Mouse (Mus musculus): ENCODE measurements around the gene Sohlh1. TPM values are rescaled to one million over a fixed set of nuclear protein-coding genes. Genes with fewer than 3 reads are reported as not detected.
"Not testable (repeated sequence)": the region's sequence is repeated elsewhere in the genome, so short reads cannot be mapped to it uniquely, and the experiment has no call there.

Gene Sohlh1
- polyA plus RNA-seq, 1 experiment from 2014 or later, result not detected

- Histone ChIP-seq H3K36me3 (no peaks in the 10 kb centered on the region), H3K4me1 (no peaks in the 10 kb centered on the region), H3K4me2 (no peak overlapping the region), H3K4me3 (no peak overlapping the region), H3K9ac (no peak overlapping the region), H3K27ac (no peak overlapping the region), H3K27me3 (no peaks in the 10 kb centered on the region), H3K9me3 (no peaks in the 10 kb centered on the region)
- 68% methylated on average over 3 of the region's 3 CpGs for WGBS
- no peak for ATAC-seq (ENCODE audit: insufficient number of reproducible peaks, low FRiP score, low TSS enrichment, low read depth)
Observed at GRCm38 (mm10) chr2:25830786-25831185, 16.3 kb downstream of the Sohlh1 start.

DNA sequence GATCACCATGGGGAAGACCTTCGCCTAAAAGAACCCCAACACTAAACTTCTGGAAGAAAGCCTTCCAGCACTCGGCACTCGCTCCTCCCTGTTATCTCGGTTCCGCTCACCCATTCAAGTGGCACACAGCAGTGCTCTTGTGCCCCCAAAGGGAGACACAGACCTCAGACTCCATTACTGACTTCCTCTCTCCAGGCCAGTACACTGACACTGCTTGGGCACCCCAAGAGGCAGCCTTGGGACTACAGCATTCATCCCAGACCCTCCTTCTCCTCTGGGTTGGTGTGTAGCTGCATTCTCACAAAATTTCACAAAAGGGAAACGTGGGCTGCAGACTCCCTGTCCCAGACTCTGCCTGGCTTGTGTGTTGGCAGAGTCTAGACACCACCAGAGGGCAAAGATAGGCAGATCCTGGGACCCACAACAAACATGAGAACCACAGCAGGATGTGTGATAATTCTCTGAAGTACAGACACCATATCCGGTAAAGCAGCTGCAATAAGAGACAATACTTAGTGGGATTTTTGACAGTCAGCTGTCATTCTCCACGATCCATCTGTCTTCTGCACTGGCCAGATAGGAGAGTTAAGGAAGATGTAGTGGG, 18.6 kb downstream of the Sohlh1 start:
- Histone ChIP-seq H3K4me2 (no peak overlapping the region), H3K27me3 (no peaks in the 10 kb centered on the region), H3K9ac (no peak overlapping the region), H3K4me1 (no peaks in the 10 kb centered on the region), H3K27ac (no peak overlapping the region), H3K9me3 (no peaks in the 10 kb centered on the region), H3K4me3 (no peak overlapping the region), H3K36me3 (no peaks in the 10 kb centered on the region)
- ATAC-seq (ENCODE audit: insufficient number of reproducible peaks, low FRiP score, low TSS enrichment, low read depth), result no peak
- WGBS, result 76% methylated on average over 8 of the region's 8 CpGs

DNA sequence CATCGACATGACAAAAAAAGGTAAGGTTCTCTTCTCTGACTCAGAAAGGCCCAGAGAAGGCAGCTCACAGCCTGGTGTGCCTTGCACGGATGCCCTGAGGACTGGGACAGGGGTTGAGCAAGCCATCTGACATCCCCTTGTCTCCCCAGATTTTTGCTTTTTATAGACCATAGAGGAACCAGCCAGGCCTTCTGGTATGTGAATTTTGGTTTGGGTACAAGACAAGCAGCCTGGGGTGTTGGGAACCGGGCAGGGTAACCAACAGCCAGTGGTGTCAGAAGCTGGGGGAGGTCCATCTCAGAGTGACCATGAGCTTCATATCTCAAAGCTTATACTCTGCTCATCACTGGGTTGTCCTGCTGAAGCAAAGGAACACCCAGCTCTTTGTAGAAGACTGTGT, 22.3 kb downstream of the Sohlh1 start:
- H3K4me1 ChIP-seq, result no peaks in the 10 kb centered on the region
- 85% methylated on average over 3 of the region's 3 CpGs for WGBS
- H3K9ac ChIP-seq, result no peak overlapping the region

GRCm38 (mm10) chr2:25822806-25823205, 24.2 kb downstream of the Sohlh1 start, which contains the start of gene Lcn9:
Lcn9 (plus strand) TSS chr2:25823153.
- H3K9me3 ChIP-seq, result no peaks in the 10 kb centered on the region
- no peak for ATAC-seq (ENCODE audit: insufficient number of reproducible peaks, low FRiP score, low TSS enrichment, low read depth)
- WGBS, result 55% methylated on average over 1 of the region's 1 CpGs
- no peak within 1 kb of the TSS for H3K27ac ChIP-seq
- no peak within 1 kb of the TSS for H3K4me3 ChIP-seq
- H3K27me3 ChIP-seq, result no peaks in the 10 kb centered on the region
- no peak within 1 kb of the TSS for H3K4me2 ChIP-seq
- H3K36me3 ChIP-seq, result no peaks in the 10 kb centered on the region
- H3K4me1 ChIP-seq, result no peaks in the 10 kb centered on the region
- no peak within 1 kb of the TSS for H3K9ac ChIP-seq

More for the DNA sequence above, 22.3 kb downstream of the Sohlh1 start:
- H3K4me3 ChIP-seq, result no peak overlapping the region
- no peak overlapping the region for H3K27ac ChIP-seq
- H3K36me3 ChIP-seq, result no peaks in the 10 kb centered on the region
- H3K9me3 ChIP-seq, result no peaks in the 10 kb centered on the region
- ATAC-seq (ENCODE audit: insufficient number of reproducible peaks, low FRiP score, low TSS enrichment, low read depth), result no peak
- no peaks in the 10 kb centered on the region for H3K27me3 ChIP-seq
- no peak overlapping the region for H3K4me2 ChIP-seq

GRCm38 (mm10) chr2:25815748-25816147, 31.3 kb downstream of the Sohlh1 start, which contains the start of gene Glt6d1:
Glt6d1 (minus strand) TSS chr2:25815848.
- H3K27ac ChIP-seq; H3K4me1 ChIP-seq; H3K27me3 ChIP-seq; H3K4me3 ChIP-seq; H3K36me3 ChIP-seq; ATAC-seq (ENCODE audit: insufficient number of reproducible peaks, low FRiP score, low TSS enrichment, low read depth); H3K9ac ChIP-seq; H3K9me3 ChIP-seq; H3K4me2 ChIP-seq: not testable (repeated sequence)
- WGBS, result 71% methylated on average over 1 of the region's 1 CpGs

- no peak for ATAC-seq (ENCODE audit: insufficient number of reproducible peaks, low FRiP score, low TSS enrichment, low read depth)
- Histone ChIP-seq H3K9me3 (no peaks in the 10 kb centered on the region), H3K27ac (no peak overlapping the region), H3K27me3 (no peaks in the 10 kb centered on the region), H3K4me1 (no peaks in the 10 kb centered on the region), H3K4me2 (no peak overlapping the region), H3K36me3 (no peaks in the 10 kb centered on the region), H3K4me3 (no peak overlapping the region), H3K9ac (no peak overlapping the region)
- WGBS, result 74% methylated on average over 5 of the region's 5 CpGs
Observed at GRCm38 (mm10) chr2:25813364-25813763, 33.7 kb downstream of the Sohlh1 start.

DNA sequence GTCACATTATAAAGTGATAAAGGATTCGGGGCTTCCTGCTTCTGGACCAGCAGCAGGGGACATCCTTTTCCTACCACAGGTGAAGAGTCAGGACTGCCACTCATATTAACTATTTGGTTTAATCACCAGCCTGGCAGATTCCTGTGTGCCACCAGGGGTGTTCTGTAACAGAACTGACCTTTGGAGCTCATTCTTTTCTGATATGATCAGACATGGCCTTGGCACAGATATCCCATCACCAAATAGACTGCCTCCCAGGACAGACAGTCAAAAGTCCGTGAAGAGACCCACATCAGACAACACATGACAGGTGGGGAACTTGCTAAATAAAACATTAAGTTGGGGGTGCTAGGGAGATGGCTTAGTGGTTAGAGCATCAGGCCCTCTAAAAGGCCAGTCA, 35.3 kb downstream of the Sohlh1 start:
- 73% methylated on average over 2 of the region's 2 CpGs for WGBS
- Histone ChIP-seq H3K9me3 (no peaks in the 10 kb centered on the region), H3K27ac (no peak overlapping the region), H3K36me3 (no peaks in the 10 kb centered on the region), H3K4me3 (no peak overlapping the region), H3K4me2 (no peak overlapping the region), H3K27me3 (no peaks in the 10 kb centered on the region), H3K9ac (no peak overlapping the region), H3K4me1 (no peaks in the 10 kb centered on the region)
- no peak for ATAC-seq (ENCODE audit: insufficient number of reproducible peaks, low FRiP score, low TSS enrichment, low read depth)

DNA sequence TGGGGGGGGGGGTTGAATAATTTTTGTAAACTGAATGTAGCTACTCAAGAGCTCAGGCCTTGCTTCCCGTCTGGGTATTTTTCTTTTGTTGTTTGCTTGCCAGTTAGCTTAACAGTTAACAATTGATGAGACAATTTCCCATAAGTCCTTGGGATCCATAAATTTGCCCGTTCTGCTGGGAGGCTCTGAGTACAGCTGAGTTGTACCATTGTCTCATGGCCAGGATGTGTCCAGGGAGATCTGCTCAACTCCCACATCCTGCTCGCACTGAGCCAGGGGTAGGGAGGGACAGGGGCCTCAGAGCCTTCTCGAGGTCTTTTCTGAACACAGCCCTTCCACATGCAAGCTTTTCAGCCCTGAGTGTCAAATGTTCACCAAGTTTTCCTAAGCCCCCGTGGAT, 49.0 kb downstream of the Sohlh1 start:
- 64% methylated on average over 5 of the region's 5 CpGs for WGBS
- Histone ChIP-seq H3K27me3 (no peaks in the 10 kb centered on the region), H3K9me3 (no peaks in the 10 kb centered on the region), H3K36me3 (no peaks in the 10 kb centered on the region), H3K27ac (no peak overlapping the region), H3K9ac (no peak overlapping the region), H3K4me3 (no peak overlapping the region), H3K4me1 (no peaks in the 10 kb centered on the region), H3K4me2 (no peak overlapping the region)
- ATAC-seq (ENCODE audit: insufficient number of reproducible peaks, low FRiP score, low TSS enrichment, low read depth), result no peak

DNA sequence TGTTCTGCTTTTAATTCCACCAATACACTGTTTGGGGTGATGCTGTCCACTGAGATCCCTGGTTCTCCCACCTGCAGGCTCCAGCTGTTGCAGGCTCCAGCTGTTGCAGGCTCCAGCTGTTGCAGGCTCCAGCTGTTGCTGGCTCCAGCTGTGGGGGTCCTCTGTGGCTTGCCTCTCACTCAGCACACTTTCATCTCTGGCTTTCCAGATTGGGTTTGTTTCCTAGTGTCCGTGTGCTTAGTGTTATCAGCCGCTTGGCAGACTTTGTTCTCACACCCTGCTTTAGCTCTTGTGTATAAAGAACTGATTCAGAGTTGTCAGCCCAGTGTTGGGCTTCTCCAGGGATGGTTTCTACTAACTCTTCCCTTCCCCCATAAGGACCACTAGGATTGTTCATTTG, 49.4 kb downstream of the Sohlh1 start:
- no peak overlapping the region for H3K4me2 ChIP-seq
- no peaks in the 10 kb centered on the region for H3K27me3 ChIP-seq
- 20% methylated on average over 2 of the region's 2 CpGs for WGBS
- H3K4me1 ChIP-seq, result no peaks in the 10 kb centered on the region
- H3K9me3 ChIP-seq, result no peaks in the 10 kb centered on the region
- no peak overlapping the region for H3K9ac ChIP-seq
- no peak overlapping the region for H3K27ac ChIP-seq
- ATAC-seq (ENCODE audit: insufficient number of reproducible peaks, low FRiP score, low TSS enrichment, low read depth), result no peak
- H3K4me3 ChIP-seq, result no peak overlapping the region
- no peaks in the 10 kb centered on the region for H3K36me3 ChIP-seq

Other genes starting within 250 kb of the Sohlh1 start
- gene Rabl6, start 238.7 kb downstream of the Sohlh1 start, polyA plus RNA-seq (2015; fragmentation: Nextera tagmentation; extraction: Ambion mirVana), result 73.6 and 74.9 TPM in 2 replicates
- gene Ccdc183, start 229.6 kb downstream of the Sohlh1 start, polyA plus RNA-seq (2015; fragmentation: Nextera tagmentation; extraction: Ambion mirVana), result 0.12 and 0.14 TPM in 2 replicates
- gene Tmem141, start 225.2 kb downstream of the Sohlh1 start, polyA plus RNA-seq (2015; fragmentation: Nextera tagmentation; extraction: Ambion mirVana), result 27.3 and 28.7 TPM in 2 replicates
- gene Fcna, start 219.2 kb downstream of the Sohlh1 start, polyA plus RNA-seq (2015; fragmentation: Nextera tagmentation; extraction: Ambion mirVana), result 2.7 and 3.7 TPM in 2 replicates
- gene Lcn8, start 194.1 kb downstream of the Sohlh1 start, polyA plus RNA-seq (2015; fragmentation: Nextera tagmentation; extraction: Ambion mirVana), result not detected in 2 replicates
- not detected in 2 replicates for gene Lcn5, start 189.3 kb downstream of the Sohlh1 start, polyA plus RNA-seq (2015; fragmentation: Nextera tagmentation; extraction: Ambion mirVana)
- gene Lcn6, start 170.5 kb downstream of the Sohlh1 start, polyA plus RNA-seq (2015; fragmentation: Nextera tagmentation; extraction: Ambion mirVana), result not detected in 2 replicates
- not detected in 2 replicates for gene Lcn10, start 164.5 kb downstream of the Sohlh1 start, polyA plus RNA-seq (2015; fragmentation: Nextera tagmentation; extraction: Ambion mirVana)
- not detected in 2 replicates for gene Obp2a, start 147.2 kb downstream of the Sohlh1 start, polyA plus RNA-seq (2015; fragmentation: Nextera tagmentation; extraction: Ambion mirVana)
- 92.0 and 94.5 TPM in 2 replicates for gene Bmyc, start 140.5 kb downstream of the Sohlh1 start, polyA plus RNA-seq (2015; fragmentation: Nextera tagmentation; extraction: Ambion mirVana)
- gene Obp2b, start 110.2 kb downstream of the Sohlh1 start, polyA plus RNA-seq (2015; fragmentation: Nextera tagmentation; extraction: Ambion mirVana), result not detected in 2 replicates
- not detected in 2 replicates for gene Lcn3, start 81.7 kb downstream of the Sohlh1 start, polyA plus RNA-seq (2015; fragmentation: Nextera tagmentation; extraction: Ambion mirVana)
- gene Lcn11, start 70.2 kb downstream of the Sohlh1 start, polyA plus RNA-seq (2015; fragmentation: Nextera tagmentation; extraction: Ambion mirVana), result not detected in 2 replicates
- gene Gm13539, start 65.0 kb downstream of the Sohlh1 start, polyA plus RNA-seq (2015; fragmentation: Nextera tagmentation; extraction: Ambion mirVana), result not detected in 2 replicates
- not detected in 2 replicates for gene Glt6d1, start 31.4 kb downstream of the Sohlh1 start, polyA plus RNA-seq (2015; fragmentation: Nextera tagmentation; extraction: Ambion mirVana)
- gene Lcn9, start 24.1 kb downstream of the Sohlh1 start, polyA plus RNA-seq (2015; fragmentation: Nextera tagmentation; extraction: Ambion mirVana), result not detected in 2 replicates
- gene Kcnt1, start 16.5 kb upstream of the Sohlh1 start, polyA plus RNA-seq (2015; fragmentation: Nextera tagmentation; extraction: Ambion mirVana), result 0.20 and 0.21 TPM in 2 replicates
- 15.9 and 19.1 TPM in 2 replicates for gene Camsap1, start 136.0 kb upstream of the Sohlh1 start, polyA plus RNA-seq (2015; fragmentation: Nextera tagmentation; extraction: Ambion mirVana)
- 89.7 and 94.1 TPM in 2 replicates for gene Ubac1, start 174.5 kb upstream of the Sohlh1 start, polyA plus RNA-seq (2015; fragmentation: Nextera tagmentation; extraction: Ambion mirVana)